Mouse (Mus musculus) adrenal gland, postnatal 14 days (tissue): ENCODE measurements around the gene Fam163b. TPM values are rescaled to one million over a fixed set of nuclear protein-coding genes. Genes with fewer than 3 reads are reported as not detected.

Experiments used
- DNase-seq: peaks from one replicate; pipeline ENCODE4 v3.0.0; 2021; ENCODE audit warnings: mixed read lengths
- total RNA-seq: library from RNA; stranded (reverse); gene quantifications from 2 replicates; pipeline ENCODE4 v1.2.3, GENCODE M21; 2021

Gene Fam163b
- total RNA-seq, 1 experiment from 2014 or later, result 2.1 TPM

GRCm38 (mm10) chr2:27128990-27129389 lies 13.3 kb downstream of the Fam163b start:
- DNase-seq, result no peak

GRCm38 (mm10) chr2:27126496-27126895 lies 15.8 kb downstream of the Fam163b start:
- no peak for DNase-seq

- DNase-seq, result peak; percentile 83
Observed at GRCm38 (mm10) chr2:27125979-27126378, 16.3 kb downstream of the Fam163b start.

- DNase-seq, result no peak
Observed at GRCm38 (mm10) chr2:27123121-27123520, 19.2 kb downstream of the Fam163b start.

- DNase-seq, result no peak
Observed at GRCm38 (mm10) chr2:27122578-27122977, 19.7 kb downstream of the Fam163b start.

- DNase-seq, result peak; percentile 46
Observed at GRCm38 (mm10) chr2:27121626-27122355, 20.5 kb downstream of the Fam163b start.

GRCm38 (mm10) chr2:27120241-27120641 lies 22.1 kb downstream of the Fam163b start:
- peak; percentile 47 for DNase-seq

- peak; percentile 42 for DNase-seq
Observed at GRCm38 (mm10) chr2:27119766-27120165, 22.5 kb downstream of the Fam163b start.

GRCm38 (mm10) chr2:27118452-27118851 lies 23.8 kb downstream of the Fam163b start:
- no peak for DNase-seq

GRCm38 (mm10) chr2:27114169-27114568 lies 28.1 kb downstream of the Fam163b start:
- DNase-seq, result no peak

GRCm38 (mm10) chr2:27112585-27112984 lies 29.7 kb downstream of the Fam163b start:
- DNase-seq, result no peak

GRCm38 (mm10) chr2:27109052-27109451 lies 33.2 kb downstream of the Fam163b start:
- DNase-seq, result no peak

GRCm38 (mm10) chr2:27108144-27108543 lies 34.1 kb downstream of the Fam163b start:
- DNase-seq, result no peak

- DNase-seq, result no peak
Observed at GRCm38 (mm10) chr2:27106816-27107215, 35.5 kb downstream of the Fam163b start.

GRCm38 (mm10) chr2:27103554-27103953 lies 38.7 kb downstream of the Fam163b start:
- DNase-seq, result no peak

GRCm38 (mm10) chr2:27097776-27098175 lies 44.5 kb downstream of the Fam163b start:
- peak; percentile 61 for DNase-seq

GRCm38 (mm10) chr2:27097241-27097656 lies 45.0 kb downstream of the Fam163b start:
- DNase-seq, result no peak

- DNase-seq, result peak; percentile 35
Observed at GRCm38 (mm10) chr2:27096341-27096981, 45.8 kb downstream of the Fam163b start.

- DNase-seq, result no peak
Observed at GRCm38 (mm10) chr2:27095178-27095577, 47.1 kb downstream of the Fam163b start.

GRCm38 (mm10) chr2:27089238-27089637 lies 53.1 kb downstream of the Fam163b start:
- DNase-seq, result no peak

- DNase-seq, result no peak
Observed at GRCm38 (mm10) chr2:27088700-27089099, 53.6 kb downstream of the Fam163b start.

- peak; percentile 83 for DNase-seq
Observed at GRCm38 (mm10) chr2:27088071-27088644, 54.1 kb downstream of the Fam163b start.

GRCm38 (mm10) chr2:27087581-27087980 lies 54.7 kb downstream of the Fam163b start:
- DNase-seq, result no peak
